Mouse (Mus musculus): ENCODE results near the gene AU022751.
"Not testable (repeated sequence)": the region's sequence is repeated elsewhere in the genome, so short reads cannot be mapped to it uniquely, and the experiment has no call there.

AU022751 gene

GRCm38 (mm10) chrX:6082954-6083680, at the start of gene AU022751:
TSS of gene AU022751 (minus strand) at chrX:6083419.
- DNase-seq (ENCODE audit: low spot score), result no peak

GRCm38 (mm10) chrX:6091996-6092757, 9.0 kb upstream of the AU022751 start:
- DNase-seq (ENCODE audit: low spot score), result no peak

GRCm38 (mm10) chrX:6091547-6091946, 8.3 kb upstream of the AU022751 start:
- no peak for DNase-seq (ENCODE audit: low spot score)

- no peak for DNase-seq (ENCODE audit: low spot score)
Measured at GRCm38 (mm10) chrX:6061563-6061962, 21.7 kb downstream of the AU022751 start.

GRCm38 (mm10) chrX:6047936-6048614, 35.1 kb downstream of the AU022751 start:
- DNase-seq (ENCODE audit: low spot score), result not testable (repeated sequence)

- not testable (repeated sequence) for DNase-seq (ENCODE audit: low spot score)
Measured at GRCm38 (mm10) chrX:6047066-6047935, 35.9 kb downstream of the AU022751 start, which contains the start of gene Nudt11. TSS of gene Nudt11 (plus strand) at chrX:6047453.

Data from layer of hippocampus, adult 9-10 months (tissue).